Mouse (Mus musculus): ENCODE results near the gene Yae1d1. TPM values are rescaled to one million over a fixed set of nuclear protein-coding genes. Genes with fewer than 3 reads are reported as not detected.

Yae1d1 gene
- total and polyA plus RNA-seq, 2 experiments from 2014 or later, result 45.1 to 78.0 TPM

DNA sequence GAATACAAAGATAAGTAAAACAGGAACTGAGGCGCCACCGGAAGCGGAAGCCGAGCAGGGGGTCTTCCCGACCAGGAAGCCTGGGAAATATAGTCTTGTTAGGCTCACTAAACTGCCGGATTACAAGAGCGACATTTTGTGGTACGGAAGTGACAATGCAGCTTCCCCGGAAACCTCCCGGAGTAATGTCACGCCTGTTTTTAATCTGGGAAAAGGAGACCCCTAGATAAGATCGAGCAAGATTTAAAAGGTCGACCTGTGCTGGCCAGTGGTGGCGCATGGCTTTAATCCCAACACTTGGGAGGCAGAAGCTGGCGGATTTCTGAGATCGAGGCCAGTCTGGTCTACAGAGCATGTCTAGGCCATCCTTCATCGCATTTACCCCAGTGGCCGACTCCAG lies 43.6 kb downstream of the Yae1d1 start:
- H3K4me1 ChIP-seq (ENCODE audit: control insufficient read depth, insufficient read depth), result peaks cover 8% of the 10 kb centered on the region; the same call in 1 of the 2 replicates
- no peak overlapping the region for H3K4me2 ChIP-seq (ENCODE audit: low read depth, low read length)
- H3K9ac ChIP-seq (replicated peaks; ENCODE audit: low read depth, low read length), result no peak overlapping the region
- no peak for DNase-seq (ENCODE audit: low spot score)
- H3K27ac ChIP-seq (ENCODE audit: low read depth), result no peak overlapping the region
- no peaks in the 10 kb centered on the region for H3K36me3 ChIP-seq (replicated peaks; ENCODE audit: control insufficient read depth, insufficient read depth, low read length)
- WGBS, result 59% methylated on average over 18 of the region's 18 CpGs
- TF ChIP-seq EP300 (IDR thresholded peaks at IDR 0.05; ENCODE audit: low read depth), result no peak
- TF ChIP-seq CTCF (IDR thresholded peaks at IDR 0.05; ENCODE audit: low read depth), result no peak
- H3K27me3 ChIP-seq (ENCODE audit: control insufficient read depth, insufficient read depth, low read length), result no peaks in the 10 kb centered on the region
- ATAC-seq (ENCODE audit: insufficient read depth, low read depth), result no peak
- no peaks in the 10 kb centered on the region for H3K9me3 ChIP-seq (replicated peaks; ENCODE audit: control insufficient read depth, low read length)
- no peak overlapping the region for H3K4me3 ChIP-seq (ENCODE audit: low read depth, low read length)

DNA sequence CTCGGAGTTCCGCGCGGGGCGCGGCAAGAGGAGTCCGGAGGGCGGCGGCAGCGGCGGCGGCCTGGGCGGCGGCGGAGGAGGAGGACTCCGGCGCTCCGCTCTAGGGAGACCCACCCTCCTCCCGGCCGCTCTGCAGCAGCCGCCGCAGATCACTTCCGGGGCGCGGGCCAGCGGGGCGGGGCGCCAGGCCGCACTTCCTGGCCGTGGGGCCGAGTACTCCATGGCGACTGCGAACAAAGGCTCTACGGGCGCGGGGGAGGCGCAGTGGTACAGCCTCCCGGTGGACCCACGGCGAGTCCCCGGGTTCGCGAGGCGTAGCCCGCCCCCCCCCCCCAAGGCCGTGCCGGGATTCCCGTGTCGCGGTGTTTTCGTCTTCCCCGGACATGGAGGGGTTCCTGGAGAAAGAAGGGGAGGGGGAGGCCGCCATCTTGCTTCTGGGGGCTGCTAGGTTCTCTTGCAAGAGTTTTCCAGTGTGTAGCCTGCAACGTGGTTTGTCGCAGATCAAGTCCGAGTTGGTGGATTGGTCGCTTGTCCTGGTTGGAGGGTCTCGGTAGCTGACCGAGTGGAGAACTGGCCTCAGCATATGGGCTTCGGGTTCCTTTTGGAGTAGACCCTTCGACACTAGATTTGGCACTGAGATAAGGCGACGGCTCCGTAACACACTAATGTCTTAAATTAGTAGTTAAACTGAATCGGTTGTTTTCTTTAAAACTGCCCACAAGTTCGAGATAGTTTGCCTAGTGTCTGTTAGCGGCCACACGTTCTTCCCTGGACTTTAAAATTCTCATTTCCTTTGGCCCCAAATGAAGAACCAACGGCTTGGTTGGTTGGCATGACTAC lies 48.9 kb downstream of the Yae1d1 start, which contains the start of gene Rala:
Gene Rala (minus strand): TSS at position 162 of the 840 bp plus-strand sequence.
- no peaks in the 10 kb centered on the region for H3K27me3 ChIP-seq (ENCODE audit: control insufficient read depth, insufficient read depth, low read length)
- 11% methylated on average over 34 of the region's 69 CpGs for WGBS
- H3K9me3 ChIP-seq (replicated peaks; ENCODE audit: control insufficient read depth, low read length), result no peaks in the 10 kb centered on the region
- H3K27ac ChIP-seq (ENCODE audit: low read depth), result peak within 1 kb of the TSS; percentile 92
- peak; percentile 89 for DNase-seq (ENCODE audit: low spot score)
- H3K4me3 ChIP-seq (ENCODE audit: low read depth, low read length), result peak within 1 kb of the TSS; percentile 85
- peak within 1 kb of the TSS; percentile 80 for H3K4me2 ChIP-seq (ENCODE audit: low read depth, low read length)
- H3K4me1 ChIP-seq (ENCODE audit: control insufficient read depth, insufficient read depth), result peaks cover 14% of the 10 kb centered on the region
- peak within 1 kb of the TSS; percentile 84 for H3K9ac ChIP-seq (replicated peaks; ENCODE audit: low read depth, low read length)
- no peak for TF ChIP-seq CTCF (IDR thresholded peaks at IDR 0.05; ENCODE audit: low read depth)
- TF ChIP-seq EP300 (IDR thresholded peaks at IDR 0.05; ENCODE audit: low read depth), result no peak
- peak; percentile 99 for ATAC-seq (ENCODE audit: insufficient read depth, low read depth)
- H3K36me3 ChIP-seq (replicated peaks; ENCODE audit: control insufficient read depth, insufficient read depth, low read length), result no peaks in the 10 kb centered on the region

DNA sequence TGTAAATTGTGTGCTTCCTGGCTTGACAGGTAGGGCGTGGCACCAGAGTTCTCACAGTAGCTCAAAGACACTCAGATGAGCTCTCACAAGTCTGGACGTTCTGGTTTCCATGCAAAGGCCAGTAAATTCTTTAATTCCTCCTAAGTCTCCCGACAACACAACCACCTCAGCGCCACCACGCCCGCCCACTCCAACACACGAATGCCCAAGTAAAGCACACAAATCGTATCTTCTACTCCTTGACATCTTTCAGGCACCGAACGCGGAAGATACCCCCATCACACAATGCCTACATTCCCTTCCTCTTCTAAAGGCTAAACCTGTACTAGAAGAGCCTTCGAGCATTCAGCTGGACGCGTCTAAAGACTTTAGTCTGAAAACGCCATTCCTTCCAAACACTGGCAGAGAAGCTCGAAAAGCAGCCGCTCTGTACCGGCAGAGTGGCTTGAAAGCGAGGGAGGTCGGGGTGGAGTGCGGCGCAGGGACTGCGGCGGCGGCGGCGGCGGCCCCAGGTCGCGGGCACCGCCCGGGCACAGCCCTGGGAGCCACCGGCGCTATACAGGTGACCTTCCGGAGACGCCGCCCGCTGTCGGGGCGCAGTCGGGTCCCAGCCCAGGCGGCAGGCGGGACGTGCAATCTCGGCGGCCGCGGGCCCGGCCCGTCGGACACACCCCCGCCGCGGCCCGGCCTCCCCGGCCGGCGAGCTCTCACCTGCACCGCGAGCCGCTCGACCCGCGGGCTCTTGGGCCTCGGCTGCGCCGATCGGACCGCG lies 49.7 kb downstream of the Yae1d1 start:
- peaks cover 14% of the 10 kb centered on the region for H3K4me1 ChIP-seq (ENCODE audit: control insufficient read depth, insufficient read depth)
- peak overlapping the region; percentile 92 for H3K27ac ChIP-seq (ENCODE audit: low read depth)
- WGBS, result under 1% methylated on average over 66 of the region's 70 CpGs
- H3K4me3 ChIP-seq (ENCODE audit: low read depth, low read length), result peak overlapping the region; percentile 85
- H3K36me3 ChIP-seq (replicated peaks; ENCODE audit: control insufficient read depth, insufficient read depth, low read length), result no peaks in the 10 kb centered on the region
- no peaks in the 10 kb centered on the region for H3K27me3 ChIP-seq (ENCODE audit: control insufficient read depth, insufficient read depth, low read length)
- TF ChIP-seq CTCF (IDR thresholded peaks at IDR 0.05; ENCODE audit: low read depth) (no peak), EP300 (IDR thresholded peaks at IDR 0.05; ENCODE audit: low read depth) (no peak)
- peak; percentile 81 for ATAC-seq (ENCODE audit: insufficient read depth, low read depth)
- H3K4me2 ChIP-seq (ENCODE audit: low read depth, low read length), result peak overlapping the region; percentile 80
- no peaks in the 10 kb centered on the region for H3K9me3 ChIP-seq (replicated peaks; ENCODE audit: control insufficient read depth, low read length)
- DNase-seq (ENCODE audit: low spot score), result peak; percentile 10
- peak overlapping the region; percentile 84 for H3K9ac ChIP-seq (replicated peaks; ENCODE audit: low read depth, low read length)

DNA sequence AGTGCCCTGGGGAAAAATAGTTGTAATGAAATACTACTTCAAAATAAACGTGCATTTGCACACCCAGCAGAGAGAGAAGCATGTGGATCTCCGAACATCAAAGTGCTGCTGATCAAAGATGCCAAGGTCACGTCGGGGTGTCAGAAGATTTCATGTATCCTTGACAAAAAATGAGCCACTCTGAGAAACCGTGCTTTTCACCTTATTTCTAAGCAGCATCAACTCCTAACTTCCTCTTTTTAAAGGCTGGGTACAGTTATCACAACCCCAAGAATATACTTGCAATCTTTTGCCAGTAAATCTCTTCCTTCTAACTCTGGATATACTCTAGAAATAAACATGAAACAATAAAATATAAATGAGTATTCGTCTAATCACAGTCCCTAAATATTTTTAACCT lies 50.8 kb downstream of the Yae1d1 start:
- H3K36me3 ChIP-seq (replicated peaks; ENCODE audit: control insufficient read depth, insufficient read depth, low read length), result no peaks in the 10 kb centered on the region
- peaks cover 14% of the 10 kb centered on the region for H3K4me1 ChIP-seq (ENCODE audit: control insufficient read depth, insufficient read depth)
- ATAC-seq (ENCODE audit: insufficient read depth, low read depth), result no peak
- TF ChIP-seq CTCF (IDR thresholded peaks at IDR 0.05; ENCODE audit: low read depth) (no peak), EP300 (IDR thresholded peaks at IDR 0.05; ENCODE audit: low read depth) (no peak)
- DNase-seq (ENCODE audit: low spot score), result no peak
- WGBS, result 71% methylated on average over 6 of the region's 6 CpGs
- no peak overlapping the region for H3K4me2 ChIP-seq (ENCODE audit: low read depth, low read length)
- no peak overlapping the region for H3K4me3 ChIP-seq (ENCODE audit: low read depth, low read length)
- no peak overlapping the region for H3K9ac ChIP-seq (replicated peaks; ENCODE audit: low read depth, low read length)
- H3K9me3 ChIP-seq (replicated peaks; ENCODE audit: control insufficient read depth, low read length), result no peaks in the 10 kb centered on the region
- H3K27ac ChIP-seq (ENCODE audit: low read depth), result no peak overlapping the region
- no peaks in the 10 kb centered on the region for H3K27me3 ChIP-seq (ENCODE audit: control insufficient read depth, insufficient read depth, low read length)

Other genes with a start within 250 kb of the Yae1d1 start
- 55.0 and 74.7 TPM in 2 replicates for gene Cdk13, start 188.3 kb downstream of the Yae1d1 start, total RNA-seq (2014; rRNA removed; ENCODE audit: low replicate concordance)
- gene Cdk13, start 188.3 kb downstream of the Yae1d1 start, polyA plus RNA-seq (2015; fragmentation: Nextera tagmentation; extraction: Ambion mirVana), result 7.8 and 7.9 TPM in 2 replicates
- gene Rala, start 49.1 kb downstream of the Yae1d1 start, total RNA-seq (2014; rRNA removed; ENCODE audit: low replicate concordance), result 19.0 and 37.8 TPM in 2 replicates
- gene Rala, start 49.1 kb downstream of the Yae1d1 start, polyA plus RNA-seq (2015; fragmentation: Nextera tagmentation; extraction: Ambion mirVana), result 77.0 and 77.1 TPM in 2 replicates